Mouse (Mus musculus) lung, postnatal 0 days (tissue): ENCODE data around the gene Gadd45a.

Experiments used
- CTCF ChIP-seq: IDR thresholded peaks from 2 replicates; pipeline ENCODE4 v1.5.1; 2016; ENCODE audit warnings: antibody characterized with exemption, mild to moderate bottlenecking
- EP300 ChIP-seq: IDR thresholded peaks from 2 replicates; pipeline ENCODE4 v1.6.1; 2016; ENCODE audit warnings: antibody characterized with exemption, mild to moderate bottlenecking, control low read depth

- TF ChIP-seq CTCF (no peak), EP300 (no peak)
Measured at GRCm38 (mm10) chr6:67029987-67030386, 7.3 kb downstream of the Gadd45a start.
